Mouse (Mus musculus) bone marrow, adult 2 months (tissue): ENCODE measurements around the gene Polr3g. TPM values are rescaled to one million over a fixed set of nuclear protein-coding genes. Genes with fewer than 3 reads are reported as not detected.
"Not testable (repeated sequence)": the region's sequence is repeated elsewhere in the genome, so short reads cannot be mapped to it uniquely, and the experiment has no call there.

Experiments
- H3K27ac ChIP-seq: fragments of 200-500 bp; 2 replicates; pipeline ENCODE4 v1.5.1; 2012; ENCODE audit warnings: low read depth, mild to moderate bottlenecking, control low read depth, inconsistent platforms, low read length; ENCODE audit not compliant: control insufficient read depth, poor library complexity, insufficient read depth
- H3K4me1 ChIP-seq: fragments of 200-500 bp; 2 replicates; pipeline ENCODE4 v1.6.1; 2011; ENCODE audit warnings: low read length; ENCODE audit not compliant: control insufficient read depth, insufficient read depth
- H3K4me3 ChIP-seq: fragments of 200-500 bp; replicated peaks from 2 replicates; pipeline ENCODE3; 2011; ENCODE audit warnings: mild to moderate bottlenecking, low read depth, low read length, control low read depth; ENCODE audit not compliant: control insufficient read depth
- CTCF ChIP-seq: fragments of 200-500 bp; IDR thresholded peaks from 2 replicates; pipeline ENCODE4 v1.5.1; 2011; ENCODE audit warnings: low read length, control low read depth; ENCODE audit not compliant: control insufficient read depth, insufficient read depth
- POLR2A ChIP-seq: fragments of 200-500 bp; IDR thresholded peaks from 2 replicates; pipeline ENCODE4 v1.6.1; 2011; ENCODE audit warnings: low read depth, mild to moderate bottlenecking, control low read depth, low read length, borderline replicate concordance; ENCODE audit not compliant: control insufficient read depth
- WGBS: fragments of 180-500 bp; shearing (Covaris S2); methylation state at CpG from one replicate; pipeline ENCODE4 v1.1.7; 2018; 5-methylcytosine and 5-hydroxymethylcytosine counted together
- polyA plus RNA-seq: library from polyadenylated mRNA; stranded (reverse); fragments of >200 nt; gene quantifications from 2 replicates; pipeline ENCODE4 v1.2.4, GENCODE M21; 2011; ENCODE audit warnings: low replicate concordance; ENCODE audit not compliant: missing spikeins, insufficient read depth, insufficient read length

The Polr3g gene
- polyA plus RNA-seq, 1 experiment = 4.9 TPM

DNA sequence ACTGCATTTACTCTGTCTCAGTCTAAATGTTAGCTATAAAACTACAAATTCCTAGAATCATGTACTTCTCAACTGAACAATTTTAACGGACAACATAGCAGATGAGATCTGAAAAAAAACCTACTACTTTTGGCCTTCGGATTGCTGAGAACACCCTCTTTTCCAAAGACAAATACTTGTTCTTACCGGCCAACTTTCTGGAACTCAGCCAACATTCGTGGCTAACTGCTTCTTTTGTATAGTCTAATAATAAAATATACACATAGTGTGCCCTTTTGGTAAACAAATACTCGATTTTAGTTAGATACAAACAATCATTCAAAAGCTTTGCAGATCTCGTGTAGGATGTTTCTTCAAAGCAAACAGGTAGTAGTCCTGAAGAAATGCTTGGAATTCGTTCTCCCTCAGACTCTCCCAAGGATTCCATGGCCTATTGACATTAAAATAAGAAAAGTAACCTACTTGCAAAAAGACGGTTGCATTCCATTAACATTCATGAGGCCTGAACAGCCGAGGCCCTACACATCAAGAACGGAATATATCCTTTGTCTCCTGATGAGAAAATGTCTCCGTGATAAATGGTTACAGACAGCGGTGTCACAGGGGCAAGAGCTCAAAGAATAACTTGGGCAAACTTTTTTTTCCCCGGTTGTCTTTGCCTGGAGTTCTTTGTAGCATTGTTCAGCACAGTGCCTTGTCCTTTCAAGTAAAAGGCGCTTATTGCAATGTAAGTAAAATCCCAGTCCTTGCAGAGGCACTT lies 54.5 kb downstream of the Polr3g start:
- no peak for TF ChIP-seq CTCF
- no peak for TF ChIP-seq POLR2A
- no peak overlapping the region for H3K27ac ChIP-seq
- no peaks in the 10 kb centered on the region; the same call in 1 of the 2 replicates for H3K4me1 ChIP-seq
- 78% methylated on average over 14 of the region's 14 CpGs for WGBS
- no peak overlapping the region for H3K4me3 ChIP-seq

DNA sequence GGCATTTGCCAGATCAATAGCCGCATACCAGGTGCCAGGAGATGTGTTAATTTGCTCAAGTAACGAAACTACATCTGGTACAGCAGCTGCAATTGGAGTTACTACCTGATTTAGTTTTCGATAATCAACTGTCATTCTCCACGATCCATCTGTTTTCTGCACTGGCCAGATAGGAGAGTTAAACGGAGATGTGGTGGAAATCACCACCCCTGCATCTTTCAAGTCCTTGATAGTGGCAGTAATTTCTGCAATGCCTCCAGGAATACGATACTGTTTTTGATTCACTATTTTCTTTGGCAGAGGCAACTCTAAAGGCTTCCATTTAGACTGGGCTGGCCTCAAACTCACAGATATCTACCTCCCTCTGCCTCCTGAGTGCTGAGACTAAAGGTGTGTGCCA lies 60.4 kb downstream of the Polr3g start:
- not testable (repeated sequence) for H3K27ac ChIP-seq, H3K4me1 ChIP-seq, H3K4me3 ChIP-seq
- WGBS = 63% methylated on average over 5 of the region's 6 CpGs

DNA sequence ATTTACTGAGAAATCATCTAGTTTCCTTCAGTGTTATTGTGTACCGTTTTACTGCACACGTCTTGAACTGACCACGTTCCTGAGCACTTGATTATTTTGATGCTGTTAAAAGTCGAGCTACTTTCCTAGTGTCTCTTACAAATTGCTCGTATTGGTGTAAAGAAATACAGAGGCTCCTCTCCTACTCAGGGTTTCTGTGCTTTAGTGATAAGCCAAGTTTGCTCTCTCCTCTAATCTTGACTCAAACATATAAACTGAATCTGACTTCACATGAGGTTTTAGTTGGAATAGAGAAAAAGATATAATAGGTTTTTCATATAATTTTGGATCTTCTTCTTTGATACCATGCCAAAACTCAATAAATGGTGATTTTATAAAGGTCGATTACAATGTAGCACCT lies 64.5 kb downstream of the Polr3g start:
- 61% methylated on average over 6 of the region's 6 CpGs for whole genome bisulfite sequencing
- Histone ChIP-seq H3K4me1 (no peaks in the 10 kb centered on the region), H3K4me3 (no peak overlapping the region), H3K27ac (no peak overlapping the region)
- TF ChIP-seq CTCF = no peak
- no peak for TF ChIP-seq POLR2A

DNA sequence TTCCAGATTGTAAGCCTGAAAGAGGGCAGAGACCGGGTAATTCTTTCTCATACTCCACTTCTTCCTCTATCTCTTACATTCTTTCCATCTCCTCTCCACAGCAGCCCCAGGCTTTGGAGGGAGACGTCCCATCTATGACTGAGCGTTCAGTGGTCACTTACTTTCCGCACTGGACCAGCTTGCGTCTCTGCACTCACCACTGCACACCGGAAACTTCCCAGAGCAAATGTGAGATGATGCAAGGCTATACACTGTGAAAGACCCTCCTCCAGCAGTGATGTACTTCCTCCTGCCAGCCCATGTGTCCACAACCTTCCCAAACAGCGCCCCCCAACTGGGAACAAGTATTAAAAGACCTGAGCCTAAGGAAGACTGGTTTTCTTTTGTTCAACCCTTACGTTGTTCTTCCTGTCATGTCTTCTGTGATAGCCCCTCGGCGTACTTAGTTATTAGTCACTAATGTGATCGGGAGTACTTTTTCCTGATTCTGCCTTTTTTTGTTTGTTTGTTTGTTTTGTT lies 66.7 kb downstream of the Polr3g start:
- WGBS = 88% methylated on average over 11 of the region's 11 CpGs
- H3K4me3 ChIP-seq = no peak overlapping the region
- no peak for TF ChIP-seq POLR2A
- TF ChIP-seq CTCF = no peak
- H3K27ac ChIP-seq = no peak overlapping the region
- no peaks in the 10 kb centered on the region for H3K4me1 ChIP-seq

DNA sequence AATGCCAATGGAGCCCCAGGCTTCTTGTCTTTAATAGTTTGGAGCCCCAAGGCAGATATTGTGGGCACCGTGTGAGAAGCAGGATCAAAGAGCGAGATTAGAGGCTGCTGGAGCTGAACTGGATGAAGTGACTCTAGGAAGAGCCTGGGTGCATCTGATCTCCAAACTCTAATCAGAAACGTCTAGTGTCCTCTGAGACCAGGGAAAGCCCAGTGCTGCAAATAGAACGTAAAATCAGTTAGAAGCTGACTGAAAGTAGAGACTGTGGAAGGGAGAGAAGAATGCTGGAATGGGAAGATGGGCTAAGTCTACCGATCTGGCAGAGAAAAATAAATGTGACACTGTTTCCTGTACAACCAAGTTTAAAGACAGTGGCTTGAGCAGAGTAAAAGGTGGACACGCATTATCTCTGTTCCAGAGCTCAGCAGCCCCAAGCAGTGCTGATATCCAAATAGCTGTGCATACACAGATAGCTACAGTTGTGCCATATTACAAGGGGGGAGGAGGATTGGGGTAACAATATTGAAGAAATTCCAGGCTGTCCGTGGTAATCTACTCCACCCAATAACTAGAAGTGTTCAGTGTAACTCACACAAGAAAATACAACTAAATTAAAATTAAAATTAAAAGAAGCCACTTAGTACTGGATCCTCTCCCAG lies 68.2 kb downstream of the Polr3g start:
- no peak overlapping the region for H3K4me3 ChIP-seq
- 52% methylated on average over 7 of the region's 7 CpGs for WGBS

DNA sequence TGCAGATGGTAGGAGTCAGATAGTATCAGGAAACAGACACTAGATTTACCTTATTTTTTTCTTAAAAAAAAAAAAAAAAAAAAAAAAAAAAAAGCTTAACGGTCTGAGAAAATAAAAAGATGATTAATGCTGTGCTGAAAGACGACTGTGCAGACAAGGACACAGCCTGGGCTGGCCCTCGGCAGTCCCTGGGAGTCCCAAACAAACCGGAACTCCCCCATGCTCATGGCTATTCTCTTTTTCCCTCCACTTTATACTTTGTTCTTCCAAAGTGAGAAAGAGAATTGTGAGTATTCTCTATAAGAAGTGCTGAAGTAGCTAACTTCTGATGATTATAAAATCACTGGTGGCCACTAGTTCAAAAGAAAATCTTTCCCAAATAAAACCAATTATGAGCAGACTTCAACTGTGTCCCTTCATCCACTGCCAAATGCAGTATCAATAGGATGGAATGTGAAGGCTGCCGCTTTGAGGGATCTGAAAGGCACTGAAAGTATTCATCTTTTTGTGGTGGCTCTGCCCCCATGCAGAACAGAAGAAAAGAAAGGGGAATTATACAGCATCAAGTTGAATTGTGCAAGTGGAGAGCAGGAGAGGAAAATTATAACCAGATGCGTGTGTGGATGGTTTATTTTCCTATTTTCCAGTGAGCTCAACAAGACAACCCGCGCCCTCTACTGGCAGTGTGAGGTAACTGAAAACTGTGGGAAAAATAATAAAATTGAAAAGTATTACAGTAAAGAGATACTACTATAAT lies 69.3 kb downstream of the Polr3g start:
- H3K4me1 ChIP-seq = no peaks in the 10 kb centered on the region
- 19% methylated on average over 8 of the region's 8 CpGs for WGBS
- H3K4me3 ChIP-seq = no peak overlapping the region
- TF ChIP-seq CTCF = no peak; the same call in 1 of the 2 replicates
- no peak for TF ChIP-seq POLR2A
- no peak overlapping the region for H3K27ac ChIP-seq

More for the DNA sequence above, 68.2 kb downstream of the Polr3g start:
- Histone ChIP-seq H3K4me1 (no peaks in the 10 kb centered on the region), H3K27ac (no peak overlapping the region; the same call in 1 of the 2 replicates)
- TF ChIP-seq POLR2A (no peak), CTCF (no peak)

DNA sequence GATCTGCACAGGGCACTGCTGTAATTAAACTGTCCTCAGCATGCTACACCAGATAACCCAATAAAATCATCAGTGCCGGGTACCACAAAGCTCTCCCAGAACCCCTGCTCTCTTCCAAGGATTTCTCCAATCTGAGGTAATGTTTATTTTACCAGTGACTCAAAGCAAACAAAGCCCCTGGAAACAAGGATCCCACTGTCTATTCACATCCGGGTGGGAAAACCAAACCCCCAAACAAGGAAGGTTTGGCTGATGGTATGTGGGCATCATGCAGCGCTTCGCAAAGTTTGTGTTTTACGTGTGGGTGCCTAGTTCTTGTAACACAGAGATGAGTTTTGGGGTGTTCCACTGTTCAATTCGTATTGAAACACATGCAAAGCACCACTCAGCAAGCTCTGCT lies 69.9 kb downstream of the Polr3g start:
- H3K27ac ChIP-seq = no peak overlapping the region
- TF ChIP-seq POLR2A = no peak
- TF ChIP-seq CTCF = no peak
- no peaks in the 10 kb centered on the region for H3K4me1 ChIP-seq
- 49% methylated on average over 6 of the region's 6 CpGs for WGBS
- H3K4me3 ChIP-seq = no peak overlapping the region

DNA sequence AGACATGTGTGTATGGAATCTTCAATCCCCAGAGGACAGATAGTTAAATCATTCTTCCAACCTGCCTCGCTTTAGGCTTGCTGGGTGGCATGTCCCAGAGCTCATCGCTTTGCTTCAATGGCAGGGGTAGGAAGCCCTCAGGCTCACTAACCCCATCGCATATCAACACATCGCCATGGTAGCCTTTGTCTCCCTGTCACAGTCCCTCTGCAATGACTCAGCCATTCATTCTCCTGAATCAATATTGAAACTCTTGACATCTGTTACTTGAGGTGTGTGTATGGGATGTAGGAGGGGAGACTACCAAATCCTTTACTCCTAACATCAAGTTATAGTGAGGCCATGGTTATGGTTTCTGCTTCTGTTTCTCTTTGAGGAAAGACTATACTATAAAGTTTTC lies 71.2 kb downstream of the Polr3g start:
- TF ChIP-seq CTCF = no peak
- no peak for TF ChIP-seq POLR2A
- Histone ChIP-seq H3K27ac (no peak overlapping the region), H3K4me1 (no peaks in the 10 kb centered on the region), H3K4me3 (no peak overlapping the region)
- WGBS = 63% methylated on average over 4 of the region's 4 CpGs
